Mouse (Mus musculus): ENCODE data around the gene Kctd11.
"Not testable (repeated sequence)": the region's sequence is repeated elsewhere in the genome, so short reads cannot be mapped to it uniquely, and the experiment has no call there.

Kctd11 gene

DNA sequence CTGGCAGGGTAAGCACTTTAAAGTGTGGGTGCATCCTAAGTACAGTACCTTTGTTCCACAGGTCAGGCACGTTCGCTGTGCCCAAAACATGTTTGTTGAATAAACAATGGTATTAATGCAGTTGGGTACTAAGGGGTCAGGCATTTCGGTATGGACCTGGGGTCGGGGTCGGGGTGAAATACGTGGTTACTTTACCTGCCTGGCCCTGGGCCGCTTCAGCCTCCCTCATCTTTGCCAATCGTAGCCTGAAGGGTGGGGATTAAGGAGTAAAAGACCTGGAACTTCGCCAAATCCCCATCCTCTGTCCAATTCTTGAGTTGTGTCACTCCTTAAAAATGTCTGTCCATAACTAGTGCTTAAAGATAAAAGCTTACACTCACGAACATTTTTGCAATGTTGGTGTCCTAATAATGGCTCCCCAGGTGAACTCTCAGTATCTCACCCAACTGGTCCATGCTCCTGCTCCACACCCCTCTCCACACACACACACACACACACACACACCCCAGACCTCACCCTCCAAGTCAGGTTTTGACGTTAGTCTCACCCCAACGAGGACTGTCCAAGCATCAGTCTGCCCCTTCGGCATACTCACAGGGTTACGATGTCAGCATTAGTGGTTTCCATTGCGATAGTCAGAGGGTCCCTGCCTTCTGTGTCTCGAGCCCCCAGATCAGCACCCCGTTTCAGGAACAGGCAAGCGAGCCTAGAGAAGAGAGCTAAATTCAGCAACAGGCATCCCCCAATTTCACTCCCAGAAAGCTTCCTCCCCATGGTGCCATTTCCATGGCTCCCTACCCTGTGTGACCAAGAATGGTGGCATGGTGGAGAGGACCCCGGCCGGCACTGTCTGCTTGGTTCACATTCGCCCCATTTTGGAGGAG is 823 bp upstream of the Kctd11 start:
- in situ Hi-C loops (cut with MboI, MseI), result no loop called here

DNA sequence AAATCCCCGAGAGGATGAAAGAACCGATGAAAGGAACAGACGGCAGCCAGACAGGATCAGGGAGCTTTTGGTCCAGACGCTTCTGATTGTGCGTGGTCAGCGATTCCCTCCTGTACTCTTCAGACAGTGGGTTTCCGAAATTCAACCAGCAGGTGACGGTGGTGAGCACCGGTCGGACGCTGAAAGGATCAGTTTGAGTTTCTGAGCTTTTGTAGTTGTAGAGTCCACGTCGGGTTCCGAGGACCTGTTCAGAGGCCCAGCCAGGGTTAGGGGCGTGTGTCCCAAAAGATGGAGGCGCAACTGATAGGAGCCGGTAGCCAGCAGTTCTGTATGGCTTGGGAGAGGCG is 727 bp downstream of the Kctd11 start:
- in situ Hi-C loops (cut with MboI, MseI), result no loop called here

DNA sequence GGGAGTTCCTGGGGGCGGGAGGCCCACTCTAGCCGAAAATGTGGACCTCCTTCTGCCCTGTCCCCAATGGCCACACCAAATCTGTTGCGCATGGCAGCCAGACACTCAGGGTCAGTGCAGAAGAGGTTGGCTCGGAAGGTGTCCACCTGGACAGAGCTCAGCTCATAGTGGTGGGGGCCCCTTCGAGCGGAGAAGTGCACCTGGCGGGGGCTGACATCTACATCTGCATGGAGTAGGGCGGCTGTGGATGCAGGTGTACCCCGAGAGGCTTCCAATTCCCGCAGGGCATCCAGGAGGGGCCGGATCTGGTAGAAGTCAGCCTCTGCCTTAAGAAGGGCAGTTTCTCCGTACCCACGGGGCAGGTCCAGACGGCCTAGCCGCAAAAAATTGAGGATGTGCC is 1.5 kb downstream of the Kctd11 start:
- in situ Hi-C loops (cut with MboI, MseI), result loop anchor here (5.0 kb wide), 1 partner anchor 77 kb away; the partner anchor contains the start of gene Fgf11

DNA sequence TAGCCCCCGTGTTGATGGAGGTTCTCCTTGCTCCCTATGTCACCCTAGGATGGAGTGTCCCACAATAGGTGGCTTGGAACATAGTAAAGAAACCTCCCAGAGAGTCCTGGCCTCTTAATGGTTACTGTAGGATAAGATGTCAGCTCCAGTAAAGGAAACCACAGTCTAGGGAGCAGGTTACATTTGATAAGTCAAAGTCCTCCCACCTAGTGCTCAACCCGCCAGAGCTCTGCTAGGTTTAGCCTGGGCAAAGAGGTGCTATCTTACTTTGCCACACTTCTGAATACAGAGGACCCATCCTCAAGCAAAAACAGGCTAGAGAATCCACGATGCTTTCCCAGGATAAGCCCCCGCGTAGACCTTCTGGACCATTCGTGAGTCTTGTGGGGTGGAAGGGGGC is 2.3 kb downstream of the Kctd11 start:
- in situ Hi-C loops (cut with MboI, MseI), result loop anchor here (5.0 kb wide), 1 partner anchor 77 kb away; the partner anchor contains the start of gene Fgf11

DNA sequence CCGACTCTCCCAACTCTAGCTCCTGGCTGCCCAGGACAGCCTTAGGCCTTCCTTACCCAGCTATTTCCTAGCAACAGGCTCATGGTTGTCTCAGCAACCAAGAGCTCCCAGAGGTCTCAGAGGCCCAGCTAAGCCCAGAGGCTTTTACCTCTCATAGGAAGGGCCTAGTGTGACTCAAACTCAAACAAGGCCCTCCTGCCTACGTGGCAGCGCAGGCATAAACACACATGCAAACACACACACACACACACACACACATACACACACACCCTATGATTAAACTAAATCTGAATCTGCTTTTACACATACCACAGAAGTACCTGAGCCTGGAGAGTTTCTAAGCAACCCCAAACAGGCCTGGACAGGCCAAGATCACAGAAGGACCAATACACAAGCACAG is 2.8 kb downstream of the Kctd11 start:
- in situ Hi-C loops (cut with MboI, MseI), result loop anchor here (5.0 kb wide), 1 partner anchor 76 kb away; the partner anchor contains the start of gene Fgf11

DNA sequence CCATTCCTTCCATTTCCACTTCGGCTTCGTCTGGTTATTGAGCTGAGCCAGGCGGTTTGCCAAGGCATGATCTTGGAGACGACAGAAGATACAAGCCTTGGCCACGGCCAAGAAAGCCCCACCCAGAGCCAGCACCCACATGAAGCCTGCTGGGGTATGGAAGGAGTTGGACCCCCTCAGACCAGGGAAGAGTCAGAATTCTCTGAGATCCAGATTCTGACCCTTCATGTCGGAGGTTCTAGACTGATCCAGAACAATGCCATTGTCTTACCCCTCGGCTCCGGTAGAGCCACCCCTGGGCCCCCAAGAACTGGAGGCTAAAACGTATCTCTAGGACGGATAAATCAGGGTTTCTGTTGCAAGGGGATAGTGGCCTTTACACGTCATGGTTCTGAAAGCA is 3.3 kb downstream of the Kctd11 start, which contains the start of gene Tmem95:
Tmem95 (minus strand) TSS at position 141 of the 400 bp plus-strand sequence.
- in situ Hi-C loops (cut with MboI, MseI), result loop anchor here (5.0 kb wide), 1 partner anchor 76 kb away; the partner anchor contains the start of gene Fgf11

DNA sequence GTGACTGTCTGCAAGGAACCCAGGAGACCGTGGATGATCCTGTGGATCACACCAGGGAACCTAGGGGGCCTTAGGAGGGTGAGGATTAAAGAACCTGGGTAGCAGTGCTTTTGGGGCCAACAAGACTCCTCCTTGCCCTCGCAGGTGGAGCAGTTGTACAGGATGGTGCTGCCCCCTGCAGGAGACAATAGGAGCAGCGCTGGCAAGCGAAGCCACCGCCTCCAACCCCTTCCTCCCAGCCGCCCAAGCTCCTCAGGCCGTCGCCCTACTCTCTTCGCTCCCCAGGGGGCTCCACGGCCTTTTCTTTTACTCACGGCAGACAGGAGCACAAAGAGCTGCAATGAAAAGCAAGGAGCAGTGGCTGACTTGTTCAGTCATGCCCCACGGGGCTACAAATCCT is 4.3 kb downstream of the Kctd11 start:
- in situ Hi-C loops (cut with MboI, MseI), result loop anchor here (5.0 kb wide), 1 partner anchor 75 kb away; the partner anchor contains the start of gene Fgf11

DNA sequence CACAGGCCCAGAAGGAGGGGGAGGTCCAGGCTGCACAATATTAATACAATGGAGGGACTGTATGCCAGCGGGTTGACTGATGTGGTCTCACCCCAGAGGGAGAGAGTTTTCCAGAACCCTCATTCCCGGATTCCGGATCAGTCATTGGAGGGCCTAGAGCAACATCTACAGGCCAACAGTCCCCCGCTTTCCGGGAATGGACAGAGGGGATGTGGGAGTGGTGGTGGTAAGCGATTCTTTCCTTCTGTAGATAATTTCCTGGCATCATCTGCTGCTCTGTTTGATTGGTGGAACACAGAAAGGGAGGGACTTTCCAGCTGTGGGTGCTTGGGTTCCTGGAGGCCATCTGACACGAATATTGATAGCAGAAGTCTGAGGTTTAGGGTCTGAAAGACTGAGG is 5.0 kb downstream of the Kctd11 start:
- in situ Hi-C loops (cut with MboI, MseI), result loop anchor here (5.0 kb wide), 1 partner anchor 74 kb away; the partner anchor contains the start of gene Fgf11

DNA sequence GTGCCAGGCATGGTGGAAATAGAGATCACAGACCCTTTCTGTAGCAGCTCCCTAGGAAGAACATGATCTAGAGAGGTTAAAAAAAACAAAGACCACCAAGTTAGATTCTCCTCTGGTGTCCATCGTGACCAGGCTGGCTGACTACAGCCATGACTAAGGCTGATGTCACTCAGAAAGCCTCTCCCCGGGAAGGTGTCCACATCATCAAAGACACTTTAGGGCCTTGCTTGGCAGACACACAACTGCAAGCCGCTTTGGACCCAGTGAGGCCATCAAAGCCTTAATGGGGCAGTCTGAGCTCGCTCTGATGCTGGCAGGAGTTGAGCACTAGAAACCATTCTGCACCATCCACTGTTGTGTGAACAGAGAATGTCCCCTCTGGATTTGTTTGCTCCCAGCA is 8.8 kb downstream of the Kctd11 start:
- in situ Hi-C loops (cut with MboI, MseI), result no loop called here

DNA sequence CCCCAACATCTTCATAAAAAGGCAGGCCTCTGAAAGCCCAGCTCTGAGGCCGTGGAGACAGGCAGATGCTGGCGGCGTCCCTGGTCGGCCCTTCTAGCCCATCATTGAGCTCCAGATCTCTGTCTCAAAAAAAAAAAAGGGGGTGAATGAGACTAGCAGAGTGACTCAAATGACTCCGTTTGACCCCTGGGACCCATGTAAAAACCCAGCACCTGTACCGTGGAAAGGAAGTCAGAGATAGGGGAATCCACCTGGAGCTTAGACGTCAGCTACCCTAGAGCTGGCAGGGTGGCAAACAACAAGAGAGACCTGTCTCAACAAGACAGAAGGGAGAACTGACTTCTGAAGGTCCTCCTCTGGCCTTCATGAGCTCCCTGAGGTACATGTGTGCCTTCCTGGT is 9.4 kb downstream of the Kctd11 start:
- in situ Hi-C loops (cut with MboI, MseI), result no loop called here

DNA sequence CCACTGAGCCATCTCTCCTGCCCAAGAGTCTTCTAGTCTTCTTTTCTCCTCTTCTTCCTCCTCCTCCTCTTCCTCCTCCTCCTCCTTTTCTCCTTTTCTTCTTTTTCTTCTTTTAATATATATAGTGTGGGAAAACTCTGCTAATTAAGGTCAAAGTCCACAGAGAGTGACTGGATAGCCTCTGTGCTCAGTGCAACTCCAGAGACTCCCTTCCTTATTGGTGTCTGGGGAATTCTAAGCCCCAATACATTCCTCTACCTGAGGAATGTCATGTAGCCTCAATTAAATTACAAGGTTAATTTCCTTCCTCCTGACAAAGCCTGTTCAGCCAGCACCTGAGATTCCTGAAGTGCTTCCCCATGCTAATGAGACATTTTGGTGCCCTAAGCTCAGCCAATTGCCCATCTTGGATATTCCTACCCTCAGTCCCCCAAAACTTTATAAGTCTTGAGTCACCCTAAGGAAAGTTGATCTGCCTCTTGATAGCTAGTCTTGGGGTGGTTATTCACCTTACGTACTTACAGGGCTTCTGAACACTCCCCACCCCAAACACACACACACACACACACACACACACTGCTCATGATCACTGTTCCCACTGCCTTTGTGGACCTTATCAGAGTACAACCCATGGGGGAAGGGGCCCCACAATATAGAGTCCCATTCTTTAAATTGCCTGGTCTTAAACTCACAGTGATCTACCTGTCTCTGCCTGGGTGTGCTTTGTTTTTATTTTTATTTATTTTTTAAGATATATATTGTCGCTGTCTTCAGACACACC is 10.7 kb downstream of the Kctd11 start:
- in situ Hi-C loops (cut with MboI, MseI), result no loop called here

DNA sequence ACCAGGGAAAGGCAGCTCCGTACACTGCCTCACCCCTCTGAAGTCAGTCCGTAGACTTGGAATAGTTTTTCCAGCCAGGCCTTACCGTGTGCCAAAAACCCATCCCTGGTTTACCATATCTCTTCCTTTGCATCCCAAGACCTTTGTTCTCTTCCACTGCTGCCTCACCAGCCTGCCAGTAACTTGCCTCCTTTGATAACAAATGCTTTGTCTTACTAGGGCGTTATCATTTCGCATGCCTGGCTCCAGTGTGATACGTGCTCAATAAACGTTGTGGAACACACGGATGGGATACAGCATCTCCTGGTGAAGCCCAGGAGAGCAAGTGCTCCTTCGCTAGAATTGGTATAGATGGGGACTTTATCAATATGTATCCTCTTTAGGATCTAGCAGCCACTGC is 13.9 kb downstream of the Kctd11 start:
- in situ Hi-C loops (cut with MboI, MseI), result no loop called here

DNA sequence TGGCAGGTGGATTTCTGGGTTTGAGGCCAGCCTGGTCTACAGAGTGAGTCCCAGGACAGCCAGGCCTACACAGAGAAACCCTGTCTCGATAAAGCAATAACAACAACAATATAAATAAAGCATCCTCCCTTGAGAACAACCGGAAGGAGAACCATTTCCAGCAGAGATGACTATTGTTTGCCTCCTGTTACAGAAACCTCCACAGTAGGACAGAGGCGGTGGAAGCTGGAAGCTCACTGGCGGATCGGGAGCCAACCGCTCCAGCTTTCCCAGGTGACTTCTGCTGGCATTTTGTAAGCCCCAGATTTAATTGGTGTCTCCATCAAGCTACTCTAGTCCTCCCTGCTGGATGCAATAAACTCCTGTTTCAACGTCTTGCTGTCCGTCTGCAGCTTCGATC is 15.6 kb downstream of the Kctd11 start:
- in situ Hi-C loops (cut with MboI, MseI), result no loop called here

DNA sequence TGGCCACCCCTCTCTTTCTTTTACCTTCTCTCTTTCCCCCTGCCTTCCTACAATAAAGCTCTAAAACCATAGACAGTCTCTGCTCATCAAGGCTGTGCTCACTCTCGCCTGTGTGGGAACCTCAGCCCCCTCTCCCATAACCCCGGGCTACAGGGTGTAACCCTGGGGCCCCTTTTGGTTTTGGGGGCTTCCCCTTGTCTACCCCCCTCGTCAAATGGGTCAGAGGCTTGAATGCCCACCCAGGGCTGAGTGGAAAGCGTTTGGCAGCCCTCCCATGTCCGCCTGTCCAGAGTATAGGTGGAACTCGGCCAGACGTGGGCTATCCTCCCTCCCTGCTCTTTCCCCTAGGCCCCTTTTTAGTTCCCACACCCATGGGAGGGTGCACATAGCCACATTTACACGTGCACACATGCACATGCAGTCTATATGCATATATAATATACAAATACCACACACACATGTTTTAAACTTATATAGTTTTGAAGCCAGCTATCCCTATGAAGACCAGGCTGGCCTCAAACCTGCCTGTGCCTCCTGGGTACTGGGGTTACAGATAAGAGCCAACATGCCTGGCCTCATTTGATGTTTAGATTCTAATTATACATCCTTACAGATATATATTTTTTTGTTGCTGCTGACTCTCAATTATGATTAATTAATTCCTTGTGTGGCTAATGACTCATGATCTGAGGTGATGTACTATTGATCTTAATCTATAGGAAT is 16.9 kb downstream of the Kctd11 start:
- in situ Hi-C loops (cut with MboI, MseI), result no loop called here

DNA sequence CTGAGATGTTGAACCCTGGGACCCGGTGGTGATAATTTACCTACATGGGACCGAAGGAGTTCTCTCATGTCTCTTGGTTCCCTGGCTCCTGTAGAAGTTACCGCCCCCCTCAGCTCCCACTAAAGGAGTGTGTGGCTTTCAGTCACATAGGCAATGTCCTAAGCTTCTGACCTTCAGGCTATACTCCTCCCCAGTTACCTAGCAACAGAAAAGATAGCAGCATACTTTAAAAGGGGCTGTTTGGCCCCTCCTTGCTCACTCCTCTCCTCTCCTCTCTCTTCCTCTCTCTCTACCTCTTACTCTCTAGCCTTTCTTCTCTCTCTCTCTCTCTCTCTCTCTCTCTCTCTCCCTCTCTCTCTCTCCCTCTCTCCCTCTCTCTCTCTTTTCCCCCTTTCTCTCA is 17.5 kb downstream of the Kctd11 start:
- in situ Hi-C loops (cut with MboI, MseI), result not testable (repeated sequence)

DNA sequence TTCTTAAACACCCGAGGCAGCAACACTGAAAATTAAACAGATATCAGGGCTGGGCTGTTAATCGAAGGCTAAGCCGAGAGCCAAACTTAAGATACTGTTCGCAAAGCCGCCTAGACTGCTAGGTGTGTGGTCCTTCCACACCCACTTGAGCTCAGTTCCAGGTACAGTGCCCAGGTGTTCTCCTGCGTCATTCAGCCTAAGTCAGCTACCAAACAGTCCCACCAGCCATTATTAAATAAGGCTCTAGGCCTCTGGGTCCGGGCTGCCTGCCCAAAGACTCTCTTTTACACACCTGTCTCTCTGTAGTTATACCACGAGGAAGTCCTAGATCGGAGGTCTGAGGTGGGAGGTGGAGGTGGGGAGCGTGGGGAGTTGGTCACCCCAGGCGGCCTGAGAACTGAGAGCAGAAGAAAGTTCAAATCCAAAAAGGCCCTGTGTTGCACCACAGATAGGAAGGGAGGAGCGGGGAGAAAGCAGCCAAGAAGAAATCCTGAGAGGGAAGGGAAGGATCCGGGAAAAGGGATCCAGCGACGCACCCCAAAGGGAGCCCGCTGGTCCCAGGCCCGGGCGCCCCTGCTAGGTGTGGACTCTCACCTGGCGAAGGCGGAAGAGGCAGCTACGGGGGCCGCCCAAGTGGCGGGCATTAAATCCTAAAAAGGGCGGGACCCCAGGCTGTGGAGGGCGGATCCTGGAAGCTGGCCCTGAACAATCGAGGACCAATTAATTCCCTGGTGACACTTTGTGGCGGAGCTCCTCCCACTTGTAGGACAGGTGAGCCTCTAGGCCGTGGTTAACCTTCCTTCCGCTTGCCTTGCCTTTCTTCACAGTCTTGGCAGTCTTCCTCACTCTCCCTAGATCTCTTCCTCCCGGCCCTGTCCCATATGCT is 22.9 kb downstream of the Kctd11 start, which contains the start of gene Tnk1:
Tnk1 (minus strand) TSS at position 618 of the 886 bp plus-strand sequence.
- in situ Hi-C loops (cut with MboI, MseI), result no loop called here

DNA sequence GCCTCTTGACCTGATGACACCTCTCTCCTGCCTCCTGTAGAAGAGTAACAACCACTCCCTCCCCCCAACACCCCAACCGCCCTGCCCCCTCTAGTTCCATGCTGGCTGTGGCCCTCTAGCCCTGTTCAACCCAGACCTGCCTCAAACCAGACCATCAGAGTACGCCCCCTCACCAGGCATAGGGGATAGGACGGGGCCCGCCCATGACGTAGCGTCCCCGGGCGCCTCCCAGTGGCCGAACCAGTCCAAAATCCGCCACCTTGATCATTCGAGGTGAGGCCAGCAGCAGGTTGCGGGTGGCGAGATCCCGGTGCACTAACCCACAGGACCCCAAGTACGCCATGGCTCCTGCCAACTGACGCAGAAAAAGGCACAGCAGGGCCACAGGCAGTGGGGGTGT is 25.9 kb downstream of the Kctd11 start:
- in situ Hi-C loops (cut with MboI, MseI), result no loop called here

DNA sequence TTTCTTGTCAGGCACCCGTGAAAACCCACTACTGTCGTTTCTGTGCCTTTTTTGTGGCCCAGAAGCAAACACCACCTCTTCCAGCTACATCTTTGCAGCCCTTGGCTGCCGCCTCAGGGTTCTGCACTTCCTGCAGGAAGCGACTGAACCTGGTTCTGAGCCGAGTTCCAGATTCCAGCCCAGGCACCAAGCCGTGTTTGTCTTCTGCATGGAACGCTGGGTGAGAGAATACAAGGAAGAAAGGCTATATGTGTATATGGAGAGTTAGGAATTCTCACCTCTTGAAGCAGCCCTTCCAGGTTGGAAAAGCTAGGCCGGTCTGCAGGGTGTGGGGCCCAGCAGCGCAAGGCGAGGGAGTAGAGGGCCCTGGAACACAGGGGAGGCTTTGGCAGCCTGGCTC is 26.5 kb downstream of the Kctd11 start:
- in situ Hi-C loops (cut with MboI, MseI), result no loop called here

DNA sequence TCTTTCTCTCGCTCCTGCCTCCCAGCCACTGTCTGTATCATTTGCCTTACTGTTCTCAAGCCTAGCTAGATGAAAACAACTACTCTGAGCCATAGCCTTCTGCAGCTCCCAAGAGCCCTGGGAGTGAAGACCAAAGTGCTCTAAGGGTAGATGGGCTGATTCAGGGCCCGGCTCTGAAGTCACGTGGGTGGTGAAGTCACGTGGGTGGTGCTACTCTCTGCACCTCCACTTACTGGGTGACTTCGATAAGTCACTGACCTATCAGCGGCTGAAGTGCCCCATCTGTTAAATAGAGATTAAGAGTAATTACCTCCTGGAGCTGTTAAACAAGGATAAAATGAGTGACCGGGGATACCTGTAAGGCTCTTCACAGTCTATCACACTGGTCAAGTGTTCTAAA is 27.2 kb downstream of the Kctd11 start:
- in situ Hi-C loops (cut with MboI, MseI), result no loop called here

DNA sequence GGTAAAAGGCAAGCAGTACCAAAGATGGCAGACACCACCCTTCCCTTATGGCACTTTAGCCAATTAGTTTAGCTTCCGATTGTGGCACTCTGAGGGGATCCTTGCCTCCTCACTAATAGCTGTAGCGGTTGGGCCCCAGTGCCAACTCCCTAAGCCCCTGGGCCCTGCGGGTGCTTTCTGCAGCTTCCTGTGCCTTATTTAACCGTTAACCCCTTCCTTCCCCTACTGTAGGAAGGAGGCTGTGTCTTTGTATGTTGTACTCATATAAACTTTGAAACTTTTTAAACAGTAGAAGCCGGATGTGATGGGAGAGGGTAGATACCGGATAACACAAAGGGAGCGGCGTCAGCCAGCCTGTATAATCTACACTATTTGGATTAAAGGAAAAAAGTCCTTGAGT is 30.5 kb downstream of the Kctd11 start:
- in situ Hi-C loops (cut with MboI, MseI), result no loop called here

DNA sequence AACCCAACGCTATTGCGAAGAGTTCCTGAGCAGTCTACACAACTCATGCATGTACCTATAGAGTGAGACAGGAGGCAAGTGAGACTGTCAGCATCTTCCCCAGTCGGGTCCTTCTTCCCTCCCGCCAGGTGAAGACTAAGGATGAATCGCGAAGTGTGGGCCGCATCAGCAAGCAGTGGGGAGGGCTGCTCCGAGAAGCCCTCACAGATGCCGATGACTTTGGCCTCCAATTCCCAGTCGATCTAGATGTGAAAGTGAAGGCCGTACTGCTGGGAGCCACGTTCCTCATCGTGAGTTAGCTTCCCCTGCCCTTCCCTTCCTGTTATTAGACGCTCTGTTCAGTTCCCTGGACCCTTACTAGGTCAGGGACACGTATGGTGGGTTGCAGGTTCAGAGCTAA is 31.3 kb downstream of the Kctd11 start:
- in situ Hi-C loops (cut with MboI, MseI), result no loop called here

All from T-helper 2 cell (primary cell).